In the genomic region with DNA sequence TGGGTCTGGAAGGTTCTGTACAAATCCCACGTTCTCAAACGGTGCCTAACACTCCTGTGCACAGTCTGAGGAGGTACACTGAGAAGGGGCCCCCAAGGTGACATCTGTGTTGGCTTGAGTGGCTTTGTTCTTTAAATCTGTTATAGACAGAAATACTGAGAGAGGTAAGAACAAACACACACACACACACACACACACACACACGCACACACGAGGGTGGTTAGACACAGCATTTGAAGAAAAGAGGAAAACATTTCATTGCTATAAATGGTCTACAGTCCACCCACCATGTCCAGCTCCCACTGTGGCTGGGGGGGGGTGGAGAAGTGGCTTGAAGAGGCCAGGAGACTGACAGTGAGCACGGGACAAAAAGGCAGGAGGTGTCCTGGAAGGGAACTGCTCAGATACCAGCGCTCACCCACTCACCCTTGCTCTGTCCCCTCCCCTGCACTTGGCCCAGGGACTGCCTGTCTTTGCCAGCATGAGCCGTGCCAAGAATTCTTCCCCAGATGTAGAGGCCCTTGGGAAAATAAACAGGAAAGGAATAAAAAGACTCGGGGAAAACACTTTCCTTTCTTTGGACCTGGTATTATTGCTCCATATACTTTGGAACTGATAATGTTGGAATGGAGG, we compare ENCODE assay signal across 8 mouse cellular contexts. TPM values are rescaled to one million over a fixed set of nuclear protein-coding genes. Genes with fewer than 3 reads are reported as not detected.
A peak's percentile ranks its signal among the peaks of the same experiment; 100 is the strongest.
DNase-seq lines count a peak whose midpoint lies in the region; ATAC-seq lines count a peak whose summit lies in the region.

No protein-coding gene starts in this region.

- intact Hi-C loops in heart, postnatal 25 days (cut with DNase I), result no loop called here
- intact Hi-C loops in left cerebral cortex, postnatal 4 days (cut with DNase I), result no loop called here

- peak; percentile 77 for DNase-seq in right cerebral cortex, adult 18-20 months
- DNase-seq in right cerebral cortex, postnatal 25 days, result no peak
- DNase-seq in fat pad, adult 2 months (ENCODE audit: extremely low read depth, low read depth, low spot score), result peak; percentile 66
- DNase-seq in heart, postnatal 25 days (ENCODE audit: low spot score), result peak; percentile 79
- DNase-seq in left cerebral cortex, postnatal 4 days, result peak; percentile 66
- peak; percentile 76 for DNase-seq in skeletal muscle tissue, adult 2 months (ENCODE audit: low read depth, low spot score)
- DNase-seq in thymus, postnatal 14 days, result no peak

- ATAC-seq in cerebellum, adult (ENCODE audit: insufficient number of reproducible peaks, low FRiP score, low TSS enrichment), result no peak

RNA-seq across cellular contexts. Expression of a gene that starts 5.4 kb away (rescaled TPM):
- total RNA-seq in heart, postnatal 25 days (2021), result 10 to 100 TPM; 30.4 to 36.3 TPM
- 1 to 10 TPM; 1.9 to 2.6 TPM for total RNA-seq in left cerebral cortex, postnatal 4 days (2021)

RNA-seq across cellular contexts. Expression of a gene that starts 8.0 kb away (rescaled TPM):
- total RNA-seq in heart, postnatal 25 days (2021), result under 1 TPM; 0.36 to 0.42 TPM
- total RNA-seq in left cerebral cortex, postnatal 4 days (2021), result 1 to 10 TPM; 2.3 to 2.7 TPM

Comparison
In these comparisons a context has a peak if more than half of its experiments do, and no peak if none do; other contexts are left out.
1. DNase-seq: peak in right cerebral cortex, adult 18-20 months (single experiment), fat pad, adult 2 months (single experiment), heart, postnatal 25 days (single experiment), left cerebral cortex, postnatal 4 days (single experiment) and skeletal muscle tissue, adult 2 months (single experiment); none in right cerebral cortex, postnatal 25 days (single experiment) and thymus, postnatal 14 days (single experiment).
2. RNA of a gene that starts 5.4 kb away (total RNA-seq): 30.4 to 36.3 TPM in heart, postnatal 25 days; 1.9 to 2.6 TPM in left cerebral cortex, postnatal 4 days; every median in the first group is over 4 times any median in the second.